Comparison of ENCODE assay signal across 22 mouse cellular contexts in the genomic region with DNA sequence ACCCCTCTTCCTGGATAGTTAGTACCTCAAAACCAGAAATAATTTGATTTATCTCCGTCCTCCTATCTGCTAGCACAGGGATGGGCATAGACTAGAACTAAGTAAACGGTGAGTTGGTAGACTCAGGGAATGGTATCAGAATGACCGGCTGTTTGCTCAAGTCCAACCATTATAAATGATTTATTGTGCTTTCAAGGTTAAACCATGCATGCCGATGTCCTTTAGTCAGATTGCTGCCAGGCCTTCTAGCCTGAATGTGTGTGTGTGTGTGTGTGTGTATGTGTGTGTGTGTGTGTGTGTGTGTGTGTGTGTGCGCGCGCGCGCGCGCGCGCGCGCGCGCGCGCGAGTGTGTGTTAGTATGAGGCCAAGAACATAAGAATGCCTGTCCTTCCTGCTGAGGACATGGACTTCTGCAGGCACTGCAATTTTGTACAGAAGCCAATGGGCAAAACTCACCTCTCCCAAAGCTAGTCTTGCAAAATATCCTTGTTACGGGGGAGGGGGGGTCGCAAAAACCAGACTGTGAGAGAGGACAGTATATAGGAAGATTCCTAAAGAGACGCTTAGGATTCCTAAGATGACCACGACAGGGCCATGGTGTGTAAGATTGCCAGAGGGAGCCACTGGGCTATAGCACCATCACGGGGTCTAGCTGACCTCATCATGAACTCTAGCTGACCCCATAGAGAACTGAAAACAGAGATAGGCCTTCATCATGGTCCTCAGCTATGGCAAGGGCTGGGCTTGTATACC. TPM values are rescaled to one million over a fixed set of nuclear protein-coding genes. Genes with fewer than 3 reads are reported as not detected.
DNase-seq lines count a peak whose midpoint lies in the region; ATAC-seq and TF ChIP-seq lines count a peak whose summit lies in the region.
"Had no signal": no experiment of that assay in that cellular context is flagged by ENCODE, and none has a peak within 500 bp of the region (broad histone marks: within the 10 kb centered on the region; RNA-seq: fewer than 3 reads in every experiment).

No protein-coding gene starts in this region.

- no peaks in the 10 kb centered on the region for H3K9me3 ChIP-seq in midbrain, embryonic 11.5 days (ENCODE audit: control insufficient read depth, low read length)
- no peaks in the 10 kb centered on the region for H3K9me3 ChIP-seq in midbrain, embryonic 14.5 days (ENCODE audit: control insufficient read depth, low read length)
- H3K9me3 ChIP-seq in kidney, embryonic 15.5 days (replicated peaks): no peaks in the 10 kb centered on the region
- H3K9me3 ChIP-seq in stomach, postnatal 0 days (ENCODE audit: control insufficient read depth, low read length): no peaks in the 10 kb centered on the region
- H3K9me3 ChIP-seq: forebrain, embryonic 13.5 days; G1E; heart, embryonic 15.5 days; hindbrain, embryonic 15.5 days; midbrain, embryonic 12.5 days had no signal

- DNase-seq in kidney, adult 11 months: peak; percentile 21
- no peak for DNase-seq in kidney, adult 18-20 months
- DNase-seq in midbrain, embryonic 11.5 days (ENCODE audit: low spot score, missing footprints): peak; percentile 17
- no peak for DNase-seq in midbrain, embryonic 14.5 days
- DNase-seq in stomach, postnatal 0 days (ENCODE audit: low spot score): no peak
- DNase-seq in heart, postnatal 14 days: no peak
- no peak for DNase-seq in left cerebral cortex, adult 9 months (ENCODE audit: low spot score in 2 of 2)
- DNase-seq: B cell, adult 2 months; cerebellum, adult 2 months; cerebellum, postnatal 36 days; lung, adult 18-20 months; lung, postnatal 10 days; thymus, postnatal 14 days had no signal

- intact Hi-C loops in heart, postnatal 14 days (cut with DNase I): no loop called here

- H3K36me3 ChIP-seq in midbrain, embryonic 11.5 days (ENCODE audit: control insufficient read depth, insufficient read depth, low read length): no peaks in the 10 kb centered on the region
- H3K36me3 ChIP-seq in midbrain, embryonic 14.5 days (ENCODE audit: control insufficient read depth, insufficient read depth, low read length): no peaks in the 10 kb centered on the region
- H3K36me3 ChIP-seq in kidney, embryonic 15.5 days: no peaks in the 10 kb centered on the region
- no peaks in the 10 kb centered on the region for H3K36me3 ChIP-seq in stomach, postnatal 0 days (ENCODE audit: control insufficient read depth, insufficient read depth, low read length)
- H3K36me3 ChIP-seq: G1E; heart, embryonic 15.5 days; hindbrain, embryonic 15.5 days; midbrain, embryonic 12.5 days had no signal

- H3K4me1 ChIP-seq in midbrain, embryonic 11.5 days (ENCODE audit: control insufficient read depth, insufficient read depth, low read length): no peaks in the 10 kb centered on the region
- 0 out of 2 replicates have a peak, but pooled peaks cover 2% of the 10 kb centered on the region for H3K4me1 ChIP-seq in midbrain, embryonic 14.5 days (ENCODE audit: control insufficient read depth, insufficient read depth, low read length)
- peaks cover 39% of the 10 kb centered on the region for H3K4me1 ChIP-seq in kidney, embryonic 15.5 days
- peaks cover 2% of the 10 kb centered on the region; the same call in 1 of the 2 replicates for H3K4me1 ChIP-seq in stomach, postnatal 0 days (replicated peaks; ENCODE audit: control insufficient read depth, insufficient read depth)

- no peak overlapping the region for H3K9ac ChIP-seq in midbrain, embryonic 11.5 days (ENCODE audit: low read length)
- no peak overlapping the region for H3K9ac ChIP-seq in midbrain, embryonic 14.5 days (replicated peaks; ENCODE audit: low read length)
- no peak overlapping the region for H3K9ac ChIP-seq in kidney, embryonic 15.5 days
- H3K9ac ChIP-seq in stomach, postnatal 0 days (ENCODE audit: low read length): no peak overlapping the region
- H3K9ac ChIP-seq: forebrain, embryonic 13.5 days; heart, embryonic 15.5 days; hindbrain, embryonic 15.5 days; midbrain, embryonic 12.5 days had no signal

- no peak for TF ChIP-seq EP300 in stomach, postnatal 0 days (optimal IDR thresholded peaks at IDR 0.05)

- WGBS in midbrain, embryonic 11.5 days: 97% methylated on average over 25 of the region's 25 CpGs
- WGBS in midbrain, embryonic 14.5 days: 93% methylated on average over 25 of the region's 25 CpGs
- WGBS in kidney, embryonic 15.5 days: 78% methylated on average over 25 of the region's 25 CpGs
- 78% methylated on average over 25 of the region's 25 CpGs for WGBS in stomach, postnatal 0 days

- no peak for TF ChIP-seq CTCF in stomach, postnatal 0 days (IDR thresholded peaks at IDR 0.05; ENCODE audit: low read depth)

- no peak for ATAC-seq in midbrain, embryonic 11.5 days (ENCODE audit: low FRiP score)
- no peak for ATAC-seq in midbrain, embryonic 14.5 days (ENCODE audit: low FRiP score, low TSS enrichment)
- ATAC-seq in kidney, embryonic 15.5 days (replicated peaks; ENCODE audit: low FRiP score): peak; percentile 47; the same call in 1 of the 2 replicates
- ATAC-seq in stomach, postnatal 0 days (ENCODE audit: low FRiP score, low TSS enrichment): peak; percentile 50; the same call in 1 of the 2 replicates
- ATAC-seq: activated CD4-positive, CD25-positive, alpha-beta regulatory T cell, adult 4 months; forebrain, embryonic 13.5 days had no signal

- H3K4me3 ChIP-seq in midbrain, embryonic 11.5 days (ENCODE audit: low read depth, low read length): no peak overlapping the region
- H3K4me3 ChIP-seq in midbrain, embryonic 14.5 days (replicated peaks; ENCODE audit: low read depth, low read length): no peak overlapping the region
- H3K4me3 ChIP-seq in kidney, embryonic 15.5 days (replicated peaks): no peak overlapping the region
- no peak overlapping the region for H3K4me3 ChIP-seq in stomach, postnatal 0 days (ENCODE audit: low read depth, low read length)
- H3K4me3 ChIP-seq: forebrain, embryonic 13.5 days; heart, embryonic 15.5 days; hindbrain, embryonic 15.5 days; midbrain, embryonic 12.5 days had no signal

- no peak overlapping the region for H3K4me2 ChIP-seq in midbrain, embryonic 11.5 days
- no peak overlapping the region for H3K4me2 ChIP-seq in midbrain, embryonic 14.5 days (ENCODE audit: low read length)
- no peak overlapping the region for H3K4me2 ChIP-seq in kidney, embryonic 15.5 days
- H3K4me2 ChIP-seq in stomach, postnatal 0 days (replicated peaks; ENCODE audit: low read depth): no peak overlapping the region
- H3K4me2 ChIP-seq: forebrain, embryonic 13.5 days; heart, embryonic 15.5 days; hindbrain, embryonic 15.5 days; liver, embryonic 11.5 days; midbrain, embryonic 12.5 days had no signal

- no peaks in the 10 kb centered on the region for H3K27me3 ChIP-seq in midbrain, embryonic 11.5 days (ENCODE audit: control insufficient read depth, insufficient read depth, low read length)
- H3K27me3 ChIP-seq in midbrain, embryonic 14.5 days (ENCODE audit: control insufficient read depth, insufficient read depth, low read length): no peaks in the 10 kb centered on the region
- 0 out of 2 replicates have a peak, but pooled peaks cover 6% of the 10 kb centered on the region for H3K27me3 ChIP-seq in kidney, embryonic 15.5 days
- no peaks in the 10 kb centered on the region for H3K27me3 ChIP-seq in stomach, postnatal 0 days (ENCODE audit: control insufficient read depth, insufficient read depth, low read length)
- H3K27me3 ChIP-seq: CH12.LX; forebrain, embryonic 13.5 days; heart, embryonic 15.5 days; hindbrain, embryonic 15.5 days had no signal

- H3K27ac ChIP-seq in midbrain, embryonic 11.5 days (ENCODE audit: low read depth, low read length): no peak overlapping the region
- no peak overlapping the region for H3K27ac ChIP-seq in midbrain, embryonic 14.5 days (replicated peaks; ENCODE audit: low read depth, low read length)
- H3K27ac ChIP-seq in kidney, embryonic 15.5 days: no peak overlapping the region
- H3K27ac ChIP-seq in stomach, postnatal 0 days (replicated peaks): no peak overlapping the region
- H3K27ac ChIP-seq: forebrain, embryonic 13.5 days; heart, embryonic 15.5 days; hindbrain, embryonic 15.5 days; midbrain, embryonic 12.5 days had no signal

RNA-seq across cellular contexts. Expression of gene Rhob, which starts 29.9 kb away (rescaled TPM):
- polyA plus RNA-seq in midbrain, embryonic 11.5 days (2014; fragmentation: Nextera tagmentation; extraction: Ambion mirVana): 58.4 and 59.8 TPM in 2 replicates
- 111 and 116 TPM in 2 replicates for polyA plus RNA-seq in midbrain, embryonic 14.5 days (2014; fragmentation: Nextera tagmentation; extraction: Ambion mirVana)
- 35.4 and 38.7 TPM in 2 replicates for polyA plus RNA-seq in kidney, embryonic 15.5 days (2015; fragmentation: Nextera tagmentation; extraction: Ambion mirVana)
- polyA plus RNA-seq in stomach, postnatal 0 days (2015; fragmentation: Nextera tagmentation; extraction: Ambion mirVana): 32.9 and 39.5 TPM in 2 replicates
- 100 to 1,000 TPM; 220 to 235 TPM for total RNA-seq in heart, postnatal 14 days (2021)

Comparison
In these comparisons a context has a peak if more than half of its experiments do, and no peak if none do; other contexts are left out.
1. DNase-seq: peak in kidney, adult 11 months (single experiment) and midbrain, embryonic 11.5 days (single experiment); none in kidney, adult 18-20 months (single experiment), midbrain, embryonic 14.5 days (single experiment), stomach, postnatal 0 days (single experiment), heart, postnatal 14 days (0 of 2) and left cerebral cortex, adult 9 months (0 of 2).
2. ATAC-seq: peak in kidney, embryonic 15.5 days (single experiment) and stomach, postnatal 0 days (single experiment); none in midbrain, embryonic 11.5 days (single experiment) and midbrain, embryonic 14.5 days (single experiment).